Mouse (Mus musculus): Measurements from ENCODE around the gene Hoxa1. TPM values are rescaled to one million over a fixed set of nuclear protein-coding genes. Genes with fewer than 3 reads are reported as not detected.
A peak's percentile ranks its signal among the peaks of the same experiment; 100 is the strongest.

Gene Hoxa1
- polyA plus RNA-seq, 1 experiment from 2014 or later: 0.57 TPM

- no peaks in the 10 kb centered on the region for H3K9me3 ChIP-seq
- no peaks in the 10 kb centered on the region for H3K36me3 ChIP-seq (replicated peaks)
- DNase-seq (ENCODE audit: low spot score): peak; percentile 38
- no peak overlapping the region for H3K4me3 ChIP-seq
- H3K27me3 ChIP-seq (replicated peaks; ENCODE audit: low read depth, poor library complexity, severe bottlenecking): 0 out of 2 replicates have a peak, but pooled peaks cover 3% of the 10 kb centered on the region
- 72% methylated on average over 9 of the region's 9 CpGs for WGBS
- no peak overlapping the region for H3K27ac ChIP-seq (replicated peaks)
- H3K4me1 ChIP-seq: peaks cover 8% of the 10 kb centered on the region
These were observed 20.1 kb downstream of the Hoxa1 start for GRCm38 (mm10) chr6:52137841-52138535.

DNA sequence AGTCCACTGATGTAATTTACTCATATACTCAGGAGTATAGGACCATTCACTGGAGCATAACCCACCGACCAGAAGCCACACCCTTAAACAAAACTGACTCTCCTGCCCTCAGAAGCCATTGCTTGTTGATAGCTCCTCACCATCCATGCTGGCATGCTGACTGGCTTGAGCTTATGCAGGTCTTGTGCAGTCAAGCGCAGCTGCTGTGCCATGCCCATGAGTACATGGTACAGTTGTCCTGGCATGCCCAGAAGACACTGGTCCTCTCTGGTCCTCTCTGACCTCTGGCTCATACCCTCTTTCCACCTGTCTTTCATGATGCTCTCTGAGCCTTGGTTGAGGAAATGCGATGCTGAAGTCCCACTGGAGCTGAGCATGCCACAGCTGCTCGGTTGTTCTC is 34.4 kb downstream of the Hoxa1 start:
- Histone ChIP-seq H3K4me1 (peaks cover under 1% of the 10 kb centered on the region; the same call in 1 of the 2 replicates), H3K9me3 (0 out of 2 replicates have a peak, but pooled peaks cover 5% of the 10 kb centered on the region), H3K27ac (replicated peaks) (no peak overlapping the region), H3K27me3 (replicated peaks; ENCODE audit: low read depth, poor library complexity, severe bottlenecking) (peaks cover 21% of the 10 kb centered on the region), H3K36me3 (replicated peaks) (no peaks in the 10 kb centered on the region), H3K4me3 (no peak overlapping the region)
- DNase-seq (ENCODE audit: low spot score): no peak
- WGBS: 85% methylated on average over 4 of the region's 4 CpGs

DNA sequence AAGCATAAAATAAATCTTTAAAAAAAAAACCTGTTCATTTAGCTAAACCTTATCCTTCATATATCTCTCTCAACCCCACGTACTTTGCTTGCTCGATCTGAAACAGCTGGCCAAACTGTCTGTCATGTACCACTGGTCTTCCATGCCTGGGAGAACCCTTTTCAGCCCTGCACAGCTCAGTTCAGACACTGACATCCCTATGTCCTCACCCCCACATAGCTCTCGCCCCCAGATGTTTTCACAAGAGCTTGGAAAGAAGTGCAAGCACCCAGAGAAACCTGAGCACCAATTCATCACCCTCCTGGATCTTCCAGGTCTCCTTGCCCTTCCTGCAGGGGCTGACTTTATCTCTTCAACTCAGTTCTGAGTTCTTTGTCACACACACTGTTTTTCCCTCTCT is 36.9 kb downstream of the Hoxa1 start:
- Histone ChIP-seq H3K27ac (replicated peaks) (no peak overlapping the region), H3K36me3 (replicated peaks) (no peaks in the 10 kb centered on the region), H3K27me3 (replicated peaks; ENCODE audit: low read depth, poor library complexity, severe bottlenecking) (peaks cover 26% of the 10 kb centered on the region), H3K4me3 (no peak overlapping the region), H3K4me1 (peaks cover 14% of the 10 kb centered on the region), H3K9me3 (no peaks in the 10 kb centered on the region)
- no peak for DNase-seq (ENCODE audit: low spot score)
- WGBS: 64% methylated on average over 3 of the region's 3 CpGs

DNA sequence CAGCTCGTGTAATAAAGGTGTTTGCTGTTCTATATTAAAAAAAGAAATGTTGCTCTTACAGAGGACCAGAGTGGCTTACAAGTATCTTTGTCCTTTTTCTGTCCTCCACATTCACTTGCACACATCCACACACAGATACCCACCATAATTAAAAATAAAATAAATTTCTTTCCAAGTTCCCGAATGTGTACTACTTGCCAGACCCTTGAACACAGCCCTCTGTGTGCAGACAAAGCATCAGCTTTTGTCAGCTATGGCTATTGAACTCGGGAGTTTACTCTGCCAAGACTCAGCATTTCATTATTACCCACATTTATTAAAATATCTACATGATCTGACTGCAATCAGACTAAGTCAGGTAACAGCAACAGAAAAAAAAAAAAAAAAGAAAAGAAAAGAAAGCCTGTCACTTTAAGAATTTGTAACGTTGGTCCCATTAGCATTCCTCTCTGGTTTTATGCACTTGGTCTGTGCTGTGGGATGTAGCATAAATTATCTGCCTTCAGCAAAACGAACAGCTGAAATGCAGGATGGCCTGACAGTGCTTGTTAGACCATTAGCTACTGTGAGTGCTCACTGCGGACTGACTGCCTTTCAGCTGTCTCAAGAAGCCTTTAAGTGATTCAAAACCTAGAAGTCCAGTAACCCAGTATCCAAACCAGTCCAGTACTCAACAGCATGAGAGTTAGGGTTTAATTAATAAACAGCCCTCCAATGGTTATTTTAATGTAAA is 39.0 kb downstream of the Hoxa1 start:
- H3K9me3 ChIP-seq: no peaks in the 10 kb centered on the region
- H3K4me1 ChIP-seq: peaks cover 25% of the 10 kb centered on the region
- no peaks in the 10 kb centered on the region for H3K36me3 ChIP-seq (replicated peaks)
- peaks cover 32% of the 10 kb centered on the region for H3K27me3 ChIP-seq (replicated peaks; ENCODE audit: low read depth, poor library complexity, severe bottlenecking)
- H3K27ac ChIP-seq (replicated peaks): no peak overlapping the region
- no peak for DNase-seq (ENCODE audit: low spot score)
- H3K4me3 ChIP-seq: no peak overlapping the region
- WGBS: 46% methylated on average over 6 of the region's 6 CpGs

DNA sequence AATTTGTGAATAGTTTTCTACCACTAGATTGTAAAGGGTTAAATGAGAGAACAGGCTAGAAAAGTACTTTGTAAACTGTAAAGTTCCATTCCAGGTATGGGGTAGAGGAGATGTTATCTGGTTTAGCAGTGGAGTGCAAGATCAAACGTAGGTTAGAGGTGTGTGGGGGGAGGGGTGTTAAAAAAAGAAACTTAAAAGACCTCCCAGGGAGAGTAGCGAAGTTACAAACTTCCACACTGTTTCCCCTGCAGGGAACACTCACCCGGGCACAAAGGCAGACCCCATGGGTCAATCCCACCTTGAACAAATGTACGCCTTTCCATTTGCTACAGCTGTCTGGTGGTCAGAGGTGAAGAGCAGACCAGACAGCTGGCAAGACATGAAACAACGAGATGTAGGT is 42.2 kb downstream of the Hoxa1 start:
- Histone ChIP-seq H3K9me3 (no peaks in the 10 kb centered on the region), H3K27me3 (replicated peaks; ENCODE audit: low read depth, poor library complexity, severe bottlenecking) (peaks cover 29% of the 10 kb centered on the region), H3K27ac (replicated peaks) (no peak overlapping the region), H3K4me1 (peaks cover 28% of the 10 kb centered on the region), H3K36me3 (replicated peaks) (no peaks in the 10 kb centered on the region), H3K4me3 (no peak overlapping the region)
- peak; percentile 33 for DNase-seq (ENCODE audit: low spot score)
- 12% methylated on average over 5 of the region's 5 CpGs for WGBS

DNA sequence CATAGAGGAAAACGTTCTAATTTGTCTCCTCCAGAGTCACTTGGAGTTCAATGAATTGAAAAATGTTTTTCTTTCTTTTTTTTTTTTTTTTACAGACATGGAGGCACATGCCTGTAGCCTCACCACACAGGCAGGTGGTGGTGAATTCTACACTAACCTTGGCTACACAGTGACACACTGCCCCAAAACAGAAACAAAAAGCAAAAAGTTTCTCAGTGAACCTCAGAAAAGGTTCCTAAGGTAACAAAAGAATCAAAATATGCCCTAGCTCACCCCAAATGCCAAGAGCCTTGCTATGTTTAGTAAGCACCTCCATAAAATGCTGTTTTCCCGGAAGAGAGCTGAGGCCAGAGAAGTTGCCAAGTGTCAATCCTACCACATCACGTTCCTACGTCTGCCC is 46.3 kb downstream of the Hoxa1 start:
- Histone ChIP-seq H3K9me3 (no peaks in the 10 kb centered on the region), H3K4me3 (no peak overlapping the region), H3K4me1 (peaks cover 20% of the 10 kb centered on the region), H3K27ac (replicated peaks) (no peak overlapping the region), H3K27me3 (replicated peaks; ENCODE audit: low read depth, poor library complexity, severe bottlenecking) (peaks cover 30% of the 10 kb centered on the region), H3K36me3 (replicated peaks) (no peaks in the 10 kb centered on the region)
- DNase-seq (ENCODE audit: low spot score): no peak
- 84% methylated on average over 4 of the region's 4 CpGs for WGBS

- Histone ChIP-seq H3K9me3 (no peaks in the 10 kb centered on the region), H3K4me1 (peaks cover 12% of the 10 kb centered on the region), H3K36me3 (replicated peaks) (no peaks in the 10 kb centered on the region), H3K27ac (replicated peaks) (no peak overlapping the region), H3K4me3 (no peak overlapping the region), H3K27me3 (replicated peaks; ENCODE audit: low read depth, poor library complexity, severe bottlenecking) (peaks cover 18% of the 10 kb centered on the region; the same call in 1 of the 2 replicates)
- WGBS: 87% methylated on average over 3 of the region's 3 CpGs
- no peak for DNase-seq (ENCODE audit: low spot score)
These were observed 50.7 kb downstream of the Hoxa1 start for GRCm38 (mm10) chr6:52107400-52107799.

DNA sequence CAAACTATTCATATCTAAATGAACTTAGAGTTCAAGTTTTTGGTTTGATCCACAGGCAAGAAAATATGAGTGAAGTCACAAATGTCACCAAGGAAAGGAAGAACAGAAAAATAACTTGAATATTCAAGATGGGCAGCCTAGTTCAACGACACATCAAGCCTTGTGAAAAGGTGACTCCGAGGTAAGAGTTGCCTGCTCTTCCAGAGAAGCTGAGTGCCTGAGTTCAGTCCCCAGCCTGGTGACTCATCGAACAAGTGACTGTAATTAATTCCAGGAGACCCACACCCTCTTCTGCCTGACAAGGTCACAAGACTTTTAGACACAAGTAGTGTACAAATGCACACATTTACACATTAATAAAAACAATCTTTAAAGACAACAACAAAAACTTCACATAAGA is 51.4 kb downstream of the Hoxa1 start:
- Histone ChIP-seq H3K36me3 (replicated peaks) (no peaks in the 10 kb centered on the region), H3K9me3 (no peaks in the 10 kb centered on the region), H3K27ac (replicated peaks) (no peak overlapping the region), H3K27me3 (replicated peaks; ENCODE audit: low read depth, poor library complexity, severe bottlenecking) (peaks cover 18% of the 10 kb centered on the region; the same call in 1 of the 2 replicates), H3K4me1 (peaks cover 12% of the 10 kb centered on the region), H3K4me3 (no peak overlapping the region)
- no peak for DNase-seq (ENCODE audit: low spot score)
- 54% methylated on average over 3 of the region's 3 CpGs for WGBS

GRCm38 (mm10) chr6:52106178-52106577 is 51.9 kb downstream of the Hoxa1 start:
- 43% methylated on average over 3 of the region's 3 CpGs for WGBS

More at GRCm38 (mm10) chr6:52106178-52106577, 51.9 kb downstream of the Hoxa1 start:
- Histone ChIP-seq H3K4me3 (no peak overlapping the region), H3K36me3 (replicated peaks) (no peaks in the 10 kb centered on the region), H3K27me3 (replicated peaks; ENCODE audit: low read depth, poor library complexity, severe bottlenecking) (peaks cover 18% of the 10 kb centered on the region; the same call in 1 of the 2 replicates), H3K4me1 (peaks cover 12% of the 10 kb centered on the region), H3K27ac (replicated peaks) (no peak overlapping the region), H3K9me3 (no peaks in the 10 kb centered on the region)
- DNase-seq (ENCODE audit: low spot score): no peak

Other genes with a start within 250 kb of the Hoxa1 start
- 8.0 and 11.4 TPM in 2 replicates for gene Skap2, start 145.8 kb downstream of the Hoxa1 start, polyA plus RNA-seq (2016; fragmentation: Nextera tagmentation; extraction: Ambion mirVana)
- 8.7 and 16.7 TPM in 2 replicates for gene Hoxa2, start 6.5 kb upstream of the Hoxa1 start, polyA plus RNA-seq (2016; fragmentation: Nextera tagmentation; extraction: Ambion mirVana)
- gene 5730596B20Rik, start 19.2 kb upstream of the Hoxa1 start, polyA plus RNA-seq (2016; fragmentation: Nextera tagmentation; extraction: Ambion mirVana): 0.12 and 0.64 TPM in 2 replicates
- gene Hoxa4, start 33.4 kb upstream of the Hoxa1 start, polyA plus RNA-seq (2016; fragmentation: Nextera tagmentation; extraction: Ambion mirVana): 0.09 TPM in 1 of 2 replicates, not detected in the other
- gene Hoxa5, start 46.3 kb upstream of the Hoxa1 start, polyA plus RNA-seq (2016; fragmentation: Nextera tagmentation; extraction: Ambion mirVana): 0.23 TPM in 1 of 2 replicates, not detected in the other
- not detected in 2 replicates for gene Hoxa6, start 50.4 kb upstream of the Hoxa1 start, polyA plus RNA-seq (2016; fragmentation: Nextera tagmentation; extraction: Ambion mirVana)
- gene Hoxa3, start 55.0 kb upstream of the Hoxa1 start, polyA plus RNA-seq (2016; fragmentation: Nextera tagmentation; extraction: Ambion mirVana): 0.66 and 2.2 TPM in 2 replicates
- not detected in 2 replicates for gene Gm28308, start 55.0 kb upstream of the Hoxa1 start, polyA plus RNA-seq (2016; fragmentation: Nextera tagmentation; extraction: Ambion mirVana)
- 0.15 TPM in 1 of 2 replicates, not detected in the other for gene Hoxa7, start 63.5 kb upstream of the Hoxa1 start, polyA plus RNA-seq (2016; fragmentation: Nextera tagmentation; extraction: Ambion mirVana)
- not detected in 2 replicates for gene Hoxa9, start 72.8 kb upstream of the Hoxa1 start, polyA plus RNA-seq (2016; fragmentation: Nextera tagmentation; extraction: Ambion mirVana)
- gene Hoxa10, start 82.5 kb upstream of the Hoxa1 start, polyA plus RNA-seq (2016; fragmentation: Nextera tagmentation; extraction: Ambion mirVana): not detected in 2 replicates
- gene Hoxa11, start 87.5 kb upstream of the Hoxa1 start, polyA plus RNA-seq (2016; fragmentation: Nextera tagmentation; extraction: Ambion mirVana): not detected in 2 replicates
- gene Hoxa13, start 102.6 kb upstream of the Hoxa1 start, polyA plus RNA-seq (2016; fragmentation: Nextera tagmentation; extraction: Ambion mirVana): not detected in 2 replicates
- 0.19 and 0.80 TPM in 2 replicates for gene Evx1, start 155.2 kb upstream of the Hoxa1 start, polyA plus RNA-seq (2016; fragmentation: Nextera tagmentation; extraction: Ambion mirVana)

Data from embryonic facial prominence, embryonic 10.5 days (tissue).